Mouse (Mus musculus) heart, postnatal 14 days (tissue): Measurements from ENCODE around the gene Hyal1. TPM values are rescaled to one million over a fixed set of nuclear protein-coding genes. Genes with fewer than 3 reads are reported as not detected.

Experiments
- DNase-seq, 2 experiments: peaks; one replicate each; pipeline ENCODE4 v3.0.0; 2021 to 2022
- intact Hi-C: fragments of 180-260 bp; cut with DNase I; formaldehyde crosslinking; loops from one replicate; pipeline ENCODE4 v1.15.1; 2025
- total RNA-seq, 2 experiments: library from RNA; stranded (reverse); gene quantifications; 2 replicates each; pipeline ENCODE4 v1.2.3; 2021

Gene Hyal1
- total RNA-seq, 2 experiments from 2014 or later, result 3.9 to 5.2 TPM

DNA sequence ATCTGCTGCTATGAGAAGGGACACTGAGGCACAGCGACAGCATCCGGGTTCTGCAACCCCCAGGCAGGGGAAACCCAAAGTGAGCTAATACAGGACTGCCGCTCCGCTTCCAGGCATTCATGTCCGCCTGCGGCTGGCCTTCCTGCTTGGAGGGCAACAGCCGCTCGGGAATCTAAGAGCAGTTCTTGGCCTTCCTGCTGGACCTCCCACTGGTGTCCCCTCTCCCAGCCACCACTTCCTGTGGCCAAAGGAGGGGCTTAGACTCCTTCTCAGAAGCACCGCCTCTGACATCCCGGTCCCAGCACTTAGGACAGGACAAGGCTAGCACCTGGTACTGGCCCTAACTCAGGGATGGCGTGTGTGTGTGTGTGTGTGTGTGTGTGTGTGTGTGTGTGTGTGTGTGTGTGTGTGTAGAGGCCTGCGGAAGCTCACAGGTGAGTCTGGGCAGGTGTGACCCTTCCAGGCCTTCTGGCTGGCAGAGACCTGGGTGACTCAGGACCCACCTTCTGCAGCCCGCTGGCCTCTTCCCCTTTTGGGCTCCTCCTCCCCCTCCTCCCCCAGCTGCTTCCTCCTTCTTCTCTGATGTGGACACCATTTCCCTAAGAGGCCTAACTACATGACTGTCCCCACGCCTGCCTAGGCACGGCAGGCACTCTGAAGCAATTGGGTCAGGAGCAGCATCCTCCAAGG is 52.1 kb downstream of the Hyal1 start:
- DNase-seq, result peak; percentile 67 to 70
- intact Hi-C loops, result no loop called here

DNA sequence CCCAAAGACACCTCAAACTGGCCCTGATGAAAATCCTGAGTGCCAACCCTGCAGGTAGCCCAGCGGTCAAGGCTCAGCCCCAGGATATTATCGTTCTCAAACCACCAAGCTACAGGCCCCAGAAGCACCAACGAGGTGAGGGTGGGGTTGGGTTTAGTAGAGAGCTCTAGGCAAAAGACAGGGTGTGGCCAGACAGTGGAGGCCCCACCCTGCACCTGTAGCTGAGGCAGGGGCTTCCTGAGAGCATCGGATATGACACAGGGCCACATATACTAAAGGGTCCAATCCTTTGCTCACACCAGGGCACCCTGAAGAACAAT is 52.6 kb downstream of the Hyal1 start:
- intact Hi-C loops, result no loop called here
- DNase-seq, result no peak

DNA sequence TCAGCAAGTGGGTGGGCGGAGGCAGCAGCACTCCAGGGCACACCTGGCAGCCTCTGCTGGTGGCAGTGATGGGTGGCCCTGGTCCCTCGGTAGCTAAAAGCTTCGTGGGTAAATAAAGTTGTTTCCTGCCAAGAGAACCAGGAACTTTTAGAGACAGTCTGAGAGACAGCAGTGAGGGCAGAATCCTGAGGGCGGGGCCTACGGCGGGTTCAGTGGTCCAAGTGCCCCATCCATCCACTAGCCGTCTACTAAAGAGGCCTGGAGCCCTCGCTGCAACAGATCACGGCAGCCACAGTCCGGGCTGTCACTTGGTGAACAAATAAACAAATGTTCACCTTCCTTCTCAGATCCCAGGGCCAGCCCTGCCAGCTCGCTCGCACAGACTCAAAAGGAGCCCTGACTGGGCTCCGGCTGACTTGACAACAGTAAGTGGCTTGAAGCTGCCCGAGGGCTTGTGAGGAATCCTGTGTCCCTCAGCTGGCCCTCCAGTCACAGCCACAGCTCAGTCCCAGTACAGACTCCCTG is 53.2 kb downstream of the Hyal1 start:
- no peak for DNase-seq
- intact Hi-C loops, result no loop called here

DNA sequence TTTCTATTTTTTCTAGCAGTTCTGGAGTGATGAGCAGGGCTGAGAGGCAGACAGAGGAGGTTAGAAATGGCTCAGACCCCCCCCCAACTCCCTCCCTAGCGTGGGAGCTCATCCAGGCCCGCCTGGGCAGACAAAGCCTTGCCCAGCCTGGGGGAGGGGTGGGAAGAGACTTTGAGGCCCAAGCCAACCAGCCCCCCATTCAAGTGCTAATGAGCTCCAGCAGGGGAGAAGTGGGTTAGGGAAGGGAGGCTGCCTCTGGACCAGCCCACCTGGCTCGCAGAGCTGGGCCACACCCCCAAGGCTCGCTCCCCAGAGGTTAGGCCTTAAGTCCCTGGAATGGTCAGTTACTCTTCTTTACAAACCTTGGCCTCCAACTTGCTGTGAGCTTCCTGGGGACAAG is 53.8 kb downstream of the Hyal1 start:
- intact Hi-C loops, result no loop called here
- no peak for DNase-seq

Other genes with a start within 250 kb of the Hyal1 start
- 10 to 100 TPM; 19.7 to 21.2 TPM for gene Hemk1, start 238.6 kb upstream of the Hyal1 start, total RNA-seq
- 1 to 10 TPM; 7.0 to 7.4 TPM for gene 6430571L13Rik, start 236.3 kb upstream of the Hyal1 start, total RNA-seq
- gene Cacna2d2, start 177.3 kb upstream of the Hyal1 start, total RNA-seq, result 10 to 100 TPM in 1 of 2 experiments, 1 to 10 TPM in 1; 5.0 to 10.5 TPM
- gene Tmem115, start 43.0 kb upstream of the Hyal1 start, total RNA-seq, result 10 to 100 TPM; 23.1 to 23.7 TPM
- 1 to 10 TPM; 3.4 to 4.9 TPM for gene Cyb561d2, start 34.7 kb upstream of the Hyal1 start, total RNA-seq
- gene Nprl2, start 34.7 kb upstream of the Hyal1 start, total RNA-seq, result 10 to 100 TPM; 13.6 to 17.1 TPM
- gene Zmynd10, start 29.6 kb upstream of the Hyal1 start, total RNA-seq, result not detected
- gene Rassf1, start 25.4 kb upstream of the Hyal1 start, total RNA-seq, result 10 to 100 TPM; 23.6 to 24.5 TPM
- 10 to 100 TPM; 27.5 to 27.9 TPM for gene Tusc2, start 13.7 kb upstream of the Hyal1 start, total RNA-seq
- gene Hyal2, start 9.0 kb upstream of the Hyal1 start, total RNA-seq, result 10 to 100 TPM; 35.8 to 43.1 TPM
- gene Naa80, start 2.0 kb downstream of the Hyal1 start, total RNA-seq, result 10 to 100 TPM; 15.5 to 16.6 TPM
- under 1 TPM; 0.31 to 0.49 TPM for gene Hyal3, start 3.9 kb downstream of the Hyal1 start, total RNA-seq
- gene Ifrd2, start 10.7 kb downstream of the Hyal1 start, total RNA-seq, result 10 to 100 TPM; 36.7 to 47.1 TPM
- 10 to 100 TPM; 11.3 to 12.1 TPM for gene Sema3b, start 32.3 kb downstream of the Hyal1 start, total RNA-seq
- gene Gnai2, start 58.4 kb downstream of the Hyal1 start, total RNA-seq, result 100 to 1,000 TPM; 318 to 327 TPM
- gene Slc38a3, start 92.6 kb downstream of the Hyal1 start, total RNA-seq, result 10 to 100 TPM; 48.6 to 53.3 TPM
- not detected for gene Gnat1, start 102.8 kb downstream of the Hyal1 start, total RNA-seq
- 10 to 100 TPM; 17.7 to 18.0 TPM for gene Sema3f, start 133.5 kb downstream of the Hyal1 start, total RNA-seq
- gene Rbm5, start 194.1 kb downstream of the Hyal1 start, total RNA-seq, result 10 to 100 TPM; 74.1 to 76.9 TPM